Mouse (Mus musculus): ENCODE results near the gene Maz.
A peak's percentile ranks its signal among the peaks of the same experiment; 100 is the strongest.

The Maz gene

DNA sequence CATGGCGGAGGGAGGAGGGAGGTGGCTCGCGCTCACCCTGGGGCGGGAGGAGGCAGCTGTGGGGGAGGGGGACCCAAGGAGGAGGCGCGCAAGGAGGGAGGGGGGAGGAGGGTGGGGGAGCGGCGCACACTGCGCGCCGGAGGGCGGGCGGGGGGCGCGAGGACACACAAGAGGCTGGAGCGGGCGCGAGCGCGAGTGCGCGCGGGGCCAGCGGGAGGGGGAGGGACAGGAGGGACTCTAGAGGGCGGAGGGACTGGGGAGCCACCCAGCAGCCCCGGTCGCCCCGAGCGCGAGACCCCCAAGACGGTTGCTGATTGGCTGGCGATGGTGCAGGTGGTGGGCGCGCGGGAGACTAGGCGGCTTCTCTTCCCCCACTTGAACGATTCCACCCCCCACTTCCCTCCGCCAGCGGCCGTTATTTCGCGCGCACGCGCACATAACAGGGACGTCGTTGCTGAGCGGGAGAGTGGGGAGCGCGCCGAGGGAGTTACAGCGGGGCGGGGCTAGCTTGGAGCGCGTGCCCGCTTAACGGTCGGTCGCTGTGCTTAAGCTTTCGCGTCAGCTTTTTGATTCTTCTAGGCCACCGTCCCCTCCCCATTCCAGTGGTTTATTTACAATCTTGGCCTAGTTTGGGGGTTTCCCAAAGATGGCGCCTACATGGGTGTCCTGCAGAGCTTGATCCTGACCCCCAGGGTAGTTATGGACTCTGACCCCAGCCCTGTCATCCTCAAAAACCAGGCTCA is at the start of gene Maz:
TSS of gene Maz (minus strand) at position 54 of the 743 bp plus-strand sequence.
- DNase-seq (ENCODE audit: low spot score) = peak; percentile 99

- no peak for DNase-seq (ENCODE audit: low spot score)
These were observed 49.4 kb upstream of the Maz start for GRCm38 (mm10) chr7:127076188-127076587.

- no peak for DNase-seq (ENCODE audit: low spot score)
These were observed 46.4 kb upstream of the Maz start for GRCm38 (mm10) chr7:127073221-127073620.

- DNase-seq (ENCODE audit: low spot score) = no peak
These were observed 44.1 kb upstream of the Maz start for GRCm38 (mm10) chr7:127070871-127071413.

GRCm38 (mm10) chr7:127066317-127066716 is 39.5 kb upstream of the Maz start:
- no peak for DNase-seq (ENCODE audit: low spot score)

DNA sequence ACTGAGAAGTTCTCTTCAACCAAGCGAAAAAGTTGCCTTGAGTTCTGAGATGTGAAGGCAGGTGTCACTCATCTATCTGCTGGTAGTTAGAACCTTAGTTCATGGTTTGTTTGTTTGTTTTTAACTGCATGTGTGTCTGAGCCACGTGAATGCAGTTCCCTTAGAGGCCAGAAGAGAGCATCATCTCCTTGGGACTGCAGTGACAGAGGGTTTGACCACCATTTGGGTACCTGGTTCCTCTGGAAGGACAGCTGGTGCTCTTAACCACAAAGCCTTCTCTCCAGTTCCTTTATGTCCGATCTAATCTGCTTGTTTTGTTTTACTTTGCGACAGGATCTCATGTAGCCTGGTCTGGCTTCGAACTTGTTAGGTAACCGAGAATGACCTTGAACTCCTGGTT is 38.7 kb upstream of the Maz start:
- no peak for DNase-seq (ENCODE audit: low spot score)

DNA sequence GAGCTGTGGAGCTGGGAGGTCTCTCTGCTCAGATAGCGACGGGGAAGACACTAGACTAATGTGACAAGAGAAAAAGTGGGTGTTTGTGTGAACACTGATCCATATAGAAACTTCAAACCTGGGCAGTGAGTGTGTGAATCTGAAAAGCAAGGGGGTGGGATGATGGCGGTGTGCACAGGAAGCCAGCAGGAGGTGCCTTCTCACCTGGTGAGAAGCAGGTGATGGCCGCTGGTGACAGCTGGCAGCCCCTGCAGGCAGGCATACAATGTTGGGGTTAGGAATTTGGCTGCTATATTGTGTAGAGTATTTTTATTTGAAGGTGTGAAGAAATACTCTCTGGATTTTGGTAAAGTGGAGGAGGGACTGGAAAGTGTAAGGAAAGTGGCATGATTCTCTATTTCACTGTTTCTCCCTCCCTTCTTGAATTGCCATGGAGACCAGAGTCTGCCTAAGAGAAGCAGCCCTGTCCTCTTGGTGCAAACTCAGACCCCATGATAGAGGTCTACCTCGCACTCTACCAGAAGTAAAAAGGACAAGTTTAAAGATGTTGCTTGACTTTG is 28.3 kb upstream of the Maz start:
- no peak for DNase-seq (ENCODE audit: low spot score)

DNA sequence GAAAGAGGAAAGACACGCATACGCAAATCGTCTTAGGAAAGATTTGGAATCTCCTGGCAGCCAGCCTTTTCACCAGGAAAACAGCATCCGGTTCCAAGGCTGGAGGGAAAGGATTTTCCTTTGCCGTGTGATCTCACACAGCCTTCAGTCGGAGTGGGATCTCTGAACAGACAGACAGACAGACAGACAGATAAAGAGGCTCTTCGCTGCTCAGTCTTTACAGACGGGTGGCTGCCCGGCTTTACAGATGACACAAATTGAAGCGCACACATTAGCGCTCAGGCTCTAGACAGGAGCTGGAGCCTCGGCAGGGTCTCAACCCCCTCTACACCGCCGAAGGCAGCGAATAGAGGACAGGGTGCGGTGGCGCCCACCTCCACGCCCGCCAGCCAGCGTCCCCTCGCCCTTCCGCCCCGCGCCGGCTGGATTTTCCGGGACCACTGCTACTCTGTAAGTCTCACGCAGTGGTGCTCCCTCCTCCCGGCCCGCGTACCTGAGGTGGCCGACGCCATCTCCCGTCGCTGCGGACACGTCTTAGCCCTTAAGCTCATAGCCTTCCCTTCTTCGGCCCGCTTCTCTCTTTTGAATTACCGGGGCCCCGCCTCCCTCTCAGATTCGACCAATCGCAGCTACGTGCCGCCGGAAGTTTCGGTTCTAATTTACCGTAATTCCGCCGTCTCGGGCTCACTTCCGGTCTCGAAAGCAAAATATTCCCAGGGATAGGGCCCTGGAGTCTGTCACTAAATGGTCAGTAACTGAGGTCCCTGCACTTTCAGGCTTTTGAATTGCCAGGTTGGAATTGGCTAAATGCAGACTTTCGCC is 15.2 kb upstream of the Maz start, which contains the start of gene Kif22:
TSS of gene Kif22 (minus strand) at position 621 of the 822 bp plus-strand sequence.
- DNase-seq (ENCODE audit: low spot score) = no peak

DNA sequence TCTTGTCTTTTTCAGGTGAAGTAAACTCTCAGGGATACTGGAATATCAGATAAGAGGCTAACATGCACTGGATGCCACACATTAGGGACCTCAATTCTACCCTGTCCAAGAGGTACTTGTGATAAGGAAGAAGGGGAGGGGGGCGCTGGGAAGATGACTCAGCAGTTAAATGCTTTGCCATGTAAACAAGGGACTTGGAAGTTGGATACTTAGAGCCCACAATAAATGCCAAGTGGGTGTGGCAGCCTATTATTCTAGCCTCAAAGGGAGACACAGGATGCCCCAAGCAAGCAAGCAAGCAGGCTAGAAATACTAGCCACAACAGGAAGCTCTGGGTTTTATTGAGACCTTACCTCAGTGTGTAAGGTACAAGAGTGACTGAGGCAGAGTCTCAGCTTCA is 4.4 kb upstream of the Maz start:
- no peak for DNase-seq (ENCODE audit: low spot score)

DNA sequence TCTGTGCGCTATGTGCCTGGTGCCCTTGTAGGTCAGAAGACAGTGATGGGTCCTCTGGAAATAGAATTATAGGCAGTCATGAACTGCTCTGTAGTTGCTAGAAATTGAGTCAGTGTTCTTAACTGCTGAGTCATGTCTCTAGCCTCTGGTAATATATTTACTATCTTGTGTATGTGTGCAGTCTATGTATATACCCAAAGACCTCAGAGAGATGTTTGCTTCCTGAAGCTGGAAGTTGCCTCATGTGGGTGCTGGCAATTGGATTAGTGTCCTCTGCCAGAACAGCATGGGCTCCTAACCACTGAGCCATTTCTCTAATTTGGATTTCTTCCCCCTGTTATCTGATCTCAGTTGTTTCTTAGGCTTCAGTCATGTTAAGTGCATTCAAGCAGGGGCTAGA is 3.3 kb upstream of the Maz start:
- DNase-seq (ENCODE audit: low spot score) = no peak

DNA sequence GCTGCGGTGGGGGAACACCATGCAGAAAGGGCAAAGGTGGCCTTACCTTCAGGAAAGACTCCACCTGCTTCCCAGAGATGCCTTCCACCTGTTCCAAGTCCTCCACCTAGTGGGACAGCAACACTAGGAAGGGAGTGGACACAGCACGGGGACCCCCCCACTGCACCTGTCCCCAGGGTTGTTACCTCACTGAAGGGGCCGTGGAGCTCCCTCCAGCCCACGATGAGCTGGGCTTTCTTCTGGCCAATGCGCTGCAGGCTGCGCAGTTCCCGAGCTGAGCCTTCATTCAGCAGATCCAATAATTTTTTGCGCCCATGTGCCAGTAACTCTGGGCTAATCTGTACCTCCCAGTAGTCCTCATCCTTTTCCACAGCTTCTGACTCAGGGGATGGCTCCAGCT is 1.0 kb upstream of the Maz start:
- DNase-seq (ENCODE audit: low spot score) = no peak

DNA sequence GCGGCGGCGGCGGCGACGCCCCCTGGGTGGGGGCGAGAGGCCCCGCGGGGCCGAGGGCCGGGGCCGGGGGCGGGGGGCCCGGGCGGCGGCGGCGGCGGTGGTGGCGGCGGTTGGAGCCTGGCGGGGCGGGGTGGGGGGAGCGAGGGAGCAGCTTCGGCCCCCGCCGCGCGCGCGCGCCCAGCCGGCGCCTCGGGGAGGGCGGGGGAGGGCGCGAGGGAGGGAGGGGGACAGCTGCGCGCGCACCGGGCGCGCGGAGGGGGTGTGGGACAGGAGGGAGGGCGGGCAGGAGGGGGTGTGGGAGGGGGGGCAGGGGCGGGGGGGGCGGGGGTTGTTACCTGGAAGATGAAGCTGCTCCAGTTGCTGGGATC is 237 bp downstream of the Maz start:
- DNase-seq (ENCODE audit: low spot score) = no peak

DNA sequence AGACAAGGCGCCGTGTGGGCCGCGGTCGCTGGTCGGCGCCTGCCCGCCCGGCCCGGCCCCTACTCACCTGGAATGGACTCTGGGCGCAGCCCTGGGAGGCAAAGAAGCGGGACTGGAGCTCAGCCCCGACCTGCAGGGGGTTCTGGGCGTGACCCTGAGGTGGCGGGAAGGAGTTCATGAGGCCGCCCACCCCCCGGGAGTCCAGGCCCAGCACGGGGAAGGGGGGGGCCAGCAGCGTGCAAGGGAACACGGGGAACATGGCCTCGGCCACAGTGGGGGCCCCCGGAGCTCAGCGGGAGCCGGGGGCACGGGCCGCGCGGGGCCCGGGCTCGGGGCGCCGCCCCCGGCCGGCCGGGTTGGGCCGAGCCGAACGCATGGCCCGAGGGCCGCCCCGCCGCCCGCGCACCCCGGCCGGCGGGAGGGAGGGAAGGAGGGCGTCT is 656 bp downstream of the Maz start:
- no peak for DNase-seq (ENCODE audit: low spot score)

DNA sequence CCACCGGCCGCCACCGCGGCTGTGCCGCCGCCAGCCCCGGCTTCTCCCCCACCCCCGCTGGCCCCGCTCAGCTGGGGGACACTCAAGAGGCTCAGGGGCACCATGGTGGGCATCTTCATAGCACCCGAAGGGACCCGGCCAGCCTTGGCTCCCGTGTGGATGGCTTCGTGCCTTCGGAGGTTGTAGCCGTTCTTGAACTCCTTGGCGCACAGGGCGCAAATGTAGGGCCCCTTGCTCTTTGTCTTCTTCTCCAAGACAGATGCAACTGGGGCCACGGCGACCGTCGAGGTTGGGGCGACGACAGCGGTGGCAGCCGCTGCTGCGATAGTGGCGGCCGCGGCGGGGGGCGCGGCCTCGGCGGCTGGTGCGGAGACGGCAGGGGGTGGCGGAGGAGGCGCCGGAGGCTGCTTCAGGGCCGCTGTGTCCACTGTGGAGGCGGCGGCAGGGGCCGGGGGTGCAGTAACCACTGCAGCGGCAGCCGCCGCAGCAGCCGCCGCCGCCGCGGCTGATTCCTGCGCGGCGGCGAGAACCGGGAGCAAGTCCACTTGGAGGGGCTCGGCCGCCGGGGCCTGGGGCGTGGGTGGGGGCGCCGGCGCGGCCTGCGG is 1.2 kb downstream of the Maz start:
- no peak for DNase-seq (ENCODE audit: low spot score)

DNA sequence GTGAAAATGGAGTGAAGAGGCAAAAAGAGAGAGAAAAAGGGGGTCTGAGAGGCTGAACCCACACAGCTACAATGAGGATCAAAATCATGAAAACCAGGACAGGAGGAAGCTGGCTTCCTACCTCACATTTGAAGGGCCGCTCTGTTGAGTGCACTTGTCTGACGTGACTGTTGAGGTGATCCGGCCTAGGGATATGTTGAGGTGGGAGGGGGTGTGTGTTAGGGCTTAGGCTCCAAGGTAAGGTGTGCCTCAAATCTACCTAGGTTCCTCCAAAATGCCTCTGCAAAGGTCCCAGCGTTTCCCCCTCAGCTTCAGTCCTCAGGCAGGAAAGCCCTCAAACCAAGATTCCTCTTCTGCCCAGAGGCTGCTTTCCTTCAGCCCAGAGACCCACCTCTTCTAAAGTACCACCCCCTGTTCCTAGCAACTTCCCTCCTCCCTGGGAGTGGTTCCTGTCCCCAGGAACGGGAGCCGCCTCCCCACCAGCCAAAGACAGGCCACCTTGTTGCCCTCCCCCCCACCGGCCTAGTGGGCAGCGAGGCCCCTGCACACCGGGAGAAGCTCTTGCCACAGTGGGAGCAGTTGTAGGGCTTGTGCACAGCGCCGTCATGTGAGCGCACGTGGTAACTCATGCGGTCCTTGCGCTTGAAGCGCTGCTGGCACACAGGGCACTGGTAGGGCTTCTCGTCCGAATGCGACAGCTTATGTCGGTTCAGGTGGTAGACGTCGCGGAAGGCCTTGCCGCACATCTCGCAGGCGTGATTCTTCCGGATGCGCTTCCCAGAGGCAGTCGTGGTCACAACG is 1.9 kb downstream of the Maz start:
- peak; percentile 68 for DNase-seq (ENCODE audit: low spot score)

DNA sequence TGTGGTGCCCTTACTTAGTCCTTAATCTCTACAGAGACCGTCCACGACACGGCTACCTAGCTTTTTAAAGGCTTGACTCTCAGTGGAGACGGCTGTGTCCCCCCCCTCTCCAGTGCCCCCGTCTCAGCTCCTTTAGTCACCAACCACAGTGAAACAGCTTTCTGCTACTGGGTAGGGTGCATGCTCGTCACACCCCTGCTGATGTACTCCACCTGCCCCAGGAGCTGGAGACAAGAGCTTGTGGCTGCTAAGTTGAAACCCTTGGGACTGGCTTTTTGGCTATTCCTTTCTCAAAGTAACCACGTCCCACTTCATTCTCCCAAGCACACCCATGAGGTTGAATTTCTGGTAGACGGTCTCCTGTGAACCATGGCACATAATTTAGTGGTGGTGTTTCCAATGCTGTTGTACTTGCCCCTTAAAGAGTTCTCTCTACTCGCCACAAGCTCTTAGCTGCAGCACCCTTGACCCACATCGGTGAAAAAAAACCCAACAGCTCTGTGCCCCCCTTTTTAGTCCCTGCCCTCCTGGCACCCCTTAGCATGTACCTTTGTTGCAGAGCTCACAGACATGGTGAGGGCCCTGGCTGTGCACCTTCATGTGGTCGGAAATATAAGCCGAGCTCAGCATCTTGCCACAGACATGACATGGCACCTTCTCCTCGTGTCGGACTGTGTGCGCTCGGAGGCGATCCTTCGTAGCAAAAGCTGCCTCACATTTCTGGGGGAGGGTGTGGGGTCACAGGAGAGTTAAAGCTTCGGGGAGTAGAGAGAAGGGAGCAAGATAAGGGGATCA is 2.7 kb downstream of the Maz start:
- no peak for DNase-seq (ENCODE audit: low spot score)

- no peak for DNase-seq (ENCODE audit: low spot score)
These were observed 3.6 kb downstream of the Maz start for GRCm38 (mm10) chr7:127023272-127023691.

DNA sequence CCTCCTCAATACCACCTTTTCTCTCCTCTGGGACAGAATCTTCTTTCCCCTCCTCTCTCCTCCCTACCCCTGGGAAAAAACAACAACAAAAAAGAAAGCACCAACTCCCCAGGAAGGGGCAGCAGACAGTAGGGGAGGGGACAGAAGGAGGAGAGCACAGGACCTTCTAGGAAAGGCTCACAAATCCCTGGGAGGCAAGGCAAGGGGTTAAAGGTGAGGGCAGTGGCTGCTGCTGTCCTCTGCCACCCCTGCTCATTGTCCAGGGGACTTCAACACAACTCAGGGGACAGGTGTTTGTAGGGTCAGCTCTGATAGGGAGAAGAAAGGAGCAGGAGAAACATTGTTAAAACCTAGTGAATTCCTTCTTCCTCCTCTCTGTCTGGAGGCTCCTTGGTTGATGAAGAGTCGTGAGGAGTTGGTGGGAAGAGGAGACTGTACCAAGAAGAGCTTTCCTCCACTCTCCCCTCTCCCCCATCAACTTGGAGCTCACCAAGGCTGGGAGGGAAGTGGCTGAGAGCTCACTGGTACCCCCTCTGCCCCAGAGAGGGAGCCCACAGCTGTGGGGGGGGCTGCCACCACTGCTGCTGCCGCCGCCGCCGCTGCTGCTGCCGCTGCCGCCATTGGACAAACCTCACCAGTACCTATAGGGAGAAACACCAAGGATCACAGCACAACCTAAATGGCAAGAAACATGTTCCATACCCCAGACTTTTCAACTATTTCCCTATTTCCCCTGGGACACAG is 4.1 kb downstream of the Maz start:
- DNase-seq (ENCODE audit: low spot score) = no peak

- DNase-seq (ENCODE audit: low spot score) = no peak
These were observed 5.0 kb downstream of the Maz start for GRCm38 (mm10) chr7:127021563-127022527.
